Mouse (Mus musculus) embryonic fibroblast, embryonic 13.5 days (primary cell): ENCODE results near the gene Rps15.

Experiments
- CTCF ChIP-seq: IDR thresholded peaks from 2 replicates; pipeline ENCODE4 v1.5.1; 2011; ENCODE audit warnings: mild to moderate bottlenecking, control low read depth, low read length, moderate library complexity, borderline replicate concordance; ENCODE audit not compliant: insufficient read depth
- POLR2A ChIP-seq: IDR thresholded peaks from 2 replicates; pipeline ENCODE4 v1.6.1; 2011; ENCODE audit warnings: low read depth, mild to moderate bottlenecking, control low read depth, low read length, moderate library complexity

DNA sequence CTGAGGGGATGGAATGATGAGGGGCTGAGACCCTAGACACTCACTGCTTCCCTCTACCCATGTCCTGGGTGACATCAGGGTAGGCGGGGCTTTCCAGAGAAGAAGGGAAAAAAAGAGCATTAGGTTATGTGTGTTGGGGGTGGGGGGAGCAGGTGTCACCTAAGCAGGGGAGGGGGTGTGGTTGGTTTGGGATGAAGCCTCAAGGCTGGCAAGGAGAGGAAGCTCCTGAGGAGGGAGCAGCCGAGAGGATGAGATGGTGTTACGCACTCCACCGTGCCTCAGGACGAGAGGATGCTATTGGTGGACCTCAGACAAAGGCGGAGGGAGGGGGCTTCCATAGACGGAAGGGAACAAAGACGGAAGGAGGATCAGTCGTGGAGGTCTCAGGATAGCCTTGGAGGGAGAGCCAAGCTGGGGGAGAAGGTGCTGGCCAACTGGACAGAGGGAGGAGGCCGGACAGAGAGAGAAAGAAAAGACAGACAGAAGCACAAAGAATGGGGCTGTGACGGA lies 8.5 kb downstream of the Rps15 start:
- TF ChIP-seq POLR2A (no peak), CTCF (no peak)
